Mouse (Mus musculus) adrenal gland, postnatal 14 days (tissue): Measurements from ENCODE around the gene Gm4303. TPM values are rescaled to one million over a fixed set of nuclear protein-coding genes. Genes with fewer than 3 reads are reported as not detected.
"Not testable (repeated sequence)": the region's sequence is repeated elsewhere in the genome, so short reads cannot be mapped to it uniquely, and the experiment has no call there.

Experiments
- DNase-seq: peaks from one replicate; pipeline ENCODE4 v3.0.0; 2021; ENCODE audit warnings: mixed read lengths
- long read RNA-seq, 2 experiments: library from polyadenylated mRNA; stranded (forward); transcript quantifications; one replicate each; pipeline ENCODE4 v2.0.0; 2021
- total RNA-seq: library from RNA; stranded (reverse); gene quantifications from 2 replicates; pipeline ENCODE4 v1.2.3, GENCODE M21; 2021

Gene Gm4303
- not detected in 2 replicates for total RNA-seq
- long read RNA-seq, experiment 1 = 0 reads
- long read RNA-seq, experiment 2 = 0 reads

DNA sequence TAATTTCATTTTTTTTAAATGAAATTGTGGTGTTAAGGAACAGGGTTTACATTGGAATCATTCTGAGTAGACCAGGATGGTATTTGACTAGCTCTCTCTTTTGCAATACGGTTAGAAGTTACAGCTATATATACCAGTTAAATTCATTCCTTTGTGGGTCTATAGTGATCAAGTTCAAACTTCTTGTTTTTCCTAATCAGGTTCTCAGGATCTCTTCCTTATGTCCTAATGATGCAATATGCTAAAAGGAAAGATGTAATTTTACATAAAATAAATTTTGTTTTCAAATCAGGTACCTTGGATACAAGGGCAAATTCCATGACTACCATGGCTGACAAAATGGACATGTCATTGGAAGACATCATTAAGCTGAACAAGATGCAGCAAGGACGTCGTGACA lies at the start of gene Gm4303:
Gm4303 (plus strand) TSS at position 301 of the 400 bp plus-strand sequence.
- DNase-seq = not testable (repeated sequence)

DNA sequence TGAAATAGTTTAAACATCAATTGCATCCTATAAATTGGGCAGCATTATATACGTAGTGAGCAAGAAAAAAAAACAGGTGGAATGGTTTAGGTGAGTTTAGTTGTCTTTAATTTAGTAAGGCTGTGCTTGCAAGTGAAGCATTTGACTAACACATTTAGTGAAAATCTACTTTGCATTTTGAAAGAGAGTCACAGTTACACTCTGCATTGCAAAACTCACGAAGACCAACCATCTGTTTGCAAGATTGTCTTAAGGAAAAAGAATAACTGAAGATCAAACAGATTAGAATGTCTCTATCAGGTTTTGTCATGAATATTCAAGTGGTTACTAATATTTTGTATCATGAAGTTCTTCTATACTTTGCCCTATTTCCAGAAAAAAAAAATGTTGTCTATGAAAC lies 49.7 kb upstream of the Gm4303 start:
- DNase-seq = no peak

DNA sequence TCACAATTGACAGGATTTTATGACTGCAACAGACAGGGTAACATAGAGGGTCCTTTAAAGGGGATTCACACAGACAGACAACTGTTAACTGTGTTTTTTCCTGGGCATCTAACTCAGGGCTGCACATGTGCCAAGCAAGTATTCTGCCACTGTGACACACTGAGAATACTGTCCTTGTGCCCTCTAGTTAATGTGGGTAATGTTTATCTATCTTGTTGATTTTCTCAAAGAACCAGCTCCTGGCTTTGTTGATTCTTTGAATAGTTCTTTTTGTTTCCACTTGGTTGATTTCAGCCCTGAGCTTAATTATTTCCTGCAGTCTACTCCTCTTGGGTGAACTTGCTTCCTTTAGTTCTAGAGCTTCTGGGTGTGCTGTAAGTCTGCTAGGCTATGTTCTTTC lies 45.7 kb upstream of the Gm4303 start:
- DNase-seq = not testable (repeated sequence)

DNA sequence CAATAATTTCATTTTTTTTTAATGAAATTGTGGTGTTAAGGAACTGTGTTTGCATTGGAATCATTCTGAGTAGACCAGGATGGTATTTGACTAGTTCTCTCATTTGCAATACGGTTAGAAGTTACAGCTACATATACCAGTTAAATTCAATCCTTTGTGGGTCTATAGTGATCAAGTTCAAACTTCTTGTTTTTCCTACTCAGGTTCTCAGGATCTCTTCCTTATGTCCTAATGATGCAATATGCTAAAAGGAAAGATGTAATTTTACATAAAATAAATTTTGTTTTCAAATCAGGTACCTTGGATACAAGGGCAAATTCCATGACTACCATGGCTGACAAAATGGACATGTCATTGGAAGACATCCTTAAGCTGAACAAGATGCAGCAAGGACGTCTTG lies 10.4 kb upstream of the Gm4303 start, which contains the start of gene Gm4301:
Gm4301 (plus strand) TSS at position 301 of the 400 bp plus-strand sequence.
- not testable (repeated sequence) for DNase-seq

DNA sequence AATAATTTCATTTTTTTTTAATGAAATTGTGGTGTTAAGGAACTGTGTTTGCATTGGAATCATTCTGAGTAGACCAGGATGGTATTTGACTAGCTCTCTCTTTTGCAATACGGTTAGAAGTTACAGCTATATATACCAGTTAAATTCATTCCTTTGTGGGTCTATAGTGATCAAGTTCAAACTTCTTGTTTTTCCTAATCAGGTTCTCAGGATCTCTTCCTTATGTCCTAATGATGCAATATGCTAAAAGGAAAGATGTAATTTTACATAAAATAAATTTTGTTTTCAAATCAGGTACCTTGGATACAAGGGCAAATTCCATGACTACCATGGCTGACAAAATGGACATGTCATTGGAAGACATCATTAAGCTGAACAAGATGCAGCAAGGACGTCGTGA lies 5.2 kb upstream of the Gm4303 start, which contains the start of gene Gm4302:
Gm4302 (plus strand) TSS at position 301 of the 400 bp plus-strand sequence.
- not testable (repeated sequence) for DNase-seq

DNA sequence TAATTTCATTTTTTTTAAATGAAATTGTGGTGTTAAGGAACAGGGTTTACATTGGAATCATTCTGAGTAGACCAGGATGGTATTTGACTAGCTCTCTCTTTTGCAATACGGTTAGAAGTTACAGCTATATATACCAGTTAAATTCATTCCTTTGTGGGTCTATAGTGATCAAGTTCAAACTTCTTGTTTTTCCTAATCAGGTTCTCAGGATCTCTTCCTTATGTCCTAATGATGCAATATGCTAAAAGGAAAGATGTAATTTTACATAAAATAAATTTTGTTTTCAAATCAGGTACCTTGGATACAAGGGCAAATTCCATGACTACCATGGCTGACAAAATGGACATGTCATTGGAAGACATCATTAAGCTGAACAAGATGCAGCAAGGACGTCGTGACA lies 5.0 kb downstream of the Gm4303 start, which contains the start of gene Gm4305:
Gm4305 (plus strand) TSS at position 301 of the 400 bp plus-strand sequence.
- not testable (repeated sequence) for DNase-seq

DNA sequence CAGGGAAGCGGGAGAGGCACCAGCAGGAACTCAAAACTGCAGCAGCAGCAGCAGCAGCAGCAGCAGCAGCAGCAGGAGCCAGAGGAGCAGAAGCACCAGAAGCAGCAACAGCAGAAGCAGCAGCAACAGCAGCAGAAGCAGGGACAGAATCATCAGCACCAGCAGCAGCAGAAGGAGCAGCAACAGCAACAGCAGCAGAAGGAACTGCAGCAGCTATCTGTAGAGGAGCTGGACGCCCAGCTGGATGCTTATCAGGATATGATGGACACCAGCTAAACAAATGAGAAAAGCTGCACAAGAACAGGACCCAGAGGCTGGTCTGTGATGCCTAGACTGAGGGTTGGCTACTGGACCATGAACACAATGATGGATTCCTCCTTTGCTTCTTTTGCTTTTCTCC lies 11.1 kb downstream of the Gm4303 start:
- peak; percentile 1 for DNase-seq

DNA sequence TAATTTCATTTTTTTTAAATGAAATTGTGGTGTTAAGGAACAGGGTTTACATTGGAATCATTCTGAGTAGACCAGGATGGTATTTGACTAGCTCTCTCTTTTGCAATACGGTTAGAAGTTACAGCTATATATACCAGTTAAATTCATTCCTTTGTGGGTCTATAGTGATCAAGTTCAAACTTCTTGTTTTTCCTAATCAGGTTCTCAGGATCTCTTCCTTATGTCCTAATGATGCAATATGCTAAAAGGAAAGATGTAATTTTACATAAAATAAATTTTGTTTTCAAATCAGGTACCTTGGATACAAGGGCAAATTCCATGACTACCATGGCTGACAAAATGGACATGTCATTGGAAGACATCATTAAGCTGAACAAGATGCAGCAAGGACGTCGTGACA lies 15.3 kb downstream of the Gm4303 start, which contains the start of gene Gm4307:
Gm4307 (plus strand) TSS at position 301 of the 400 bp plus-strand sequence.
- not testable (repeated sequence) for DNase-seq

DNA sequence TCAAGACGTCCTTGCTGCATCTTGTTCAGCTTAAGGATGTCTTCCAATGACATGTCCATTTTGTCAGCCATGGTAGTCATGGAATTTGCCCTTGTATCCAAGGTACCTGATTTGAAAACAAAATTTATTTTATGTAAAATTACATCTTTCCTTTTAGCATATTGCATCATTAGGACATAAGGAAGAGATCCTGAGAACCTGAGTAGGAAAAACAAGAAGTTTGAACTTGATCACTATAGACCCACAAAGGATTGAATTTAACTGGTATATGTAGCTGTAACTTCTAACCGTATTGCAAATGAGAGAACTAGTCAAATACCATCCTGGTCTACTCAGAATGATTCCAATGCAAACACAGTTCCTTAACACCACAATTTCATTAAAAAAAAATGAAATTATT lies 36.7 kb downstream of the Gm4303 start, which contains the start of gene Gm4312:
Gm4312 (minus strand) TSS at position 101 of the 400 bp plus-strand sequence.
- DNase-seq = not testable (repeated sequence)

Other genes starting within 250 kb of the Gm4303 start
- not detected in 2 replicates for gene Gm4301, start 10.3 kb upstream of the Gm4303 start, total RNA-seq
- gene Gm4302, start 5.1 kb upstream of the Gm4303 start, total RNA-seq = not detected in 2 replicates
- not detected in 2 replicates for gene Gm4305, start 5.1 kb downstream of the Gm4303 start, total RNA-seq
- gene Gm4307, start 15.4 kb downstream of the Gm4303 start, total RNA-seq = not detected in 2 replicates
- gene Gm4312, start 36.6 kb downstream of the Gm4303 start, total RNA-seq = not detected in 2 replicates
- gene Tmtc3, start 141.4 kb downstream of the Gm4303 start, total RNA-seq = 23.4 and 23.7 TPM in 2 replicates
- gene Cep290, start 141.6 kb downstream of the Gm4303 start, total RNA-seq = 7.5 and 9.2 TPM in 2 replicates
- 11.0 and 13.0 TPM in 2 replicates for gene 4930430F08Rik, start 244.5 kb downstream of the Gm4303 start, total RNA-seq
- not detected in 2 replicates for gene 1700017N19Rik, start 244.5 kb downstream of the Gm4303 start, total RNA-seq